Mouse (Mus musculus): Measurements from ENCODE around the gene Egfl6. TPM values are rescaled to one million over a fixed set of nuclear protein-coding genes. Genes with fewer than 3 reads are reported as not detected.

Egfl6 gene
- total and polyA plus RNA-seq, 3 experiments, result 0.04 TPM; not detected in 2

DNA sequence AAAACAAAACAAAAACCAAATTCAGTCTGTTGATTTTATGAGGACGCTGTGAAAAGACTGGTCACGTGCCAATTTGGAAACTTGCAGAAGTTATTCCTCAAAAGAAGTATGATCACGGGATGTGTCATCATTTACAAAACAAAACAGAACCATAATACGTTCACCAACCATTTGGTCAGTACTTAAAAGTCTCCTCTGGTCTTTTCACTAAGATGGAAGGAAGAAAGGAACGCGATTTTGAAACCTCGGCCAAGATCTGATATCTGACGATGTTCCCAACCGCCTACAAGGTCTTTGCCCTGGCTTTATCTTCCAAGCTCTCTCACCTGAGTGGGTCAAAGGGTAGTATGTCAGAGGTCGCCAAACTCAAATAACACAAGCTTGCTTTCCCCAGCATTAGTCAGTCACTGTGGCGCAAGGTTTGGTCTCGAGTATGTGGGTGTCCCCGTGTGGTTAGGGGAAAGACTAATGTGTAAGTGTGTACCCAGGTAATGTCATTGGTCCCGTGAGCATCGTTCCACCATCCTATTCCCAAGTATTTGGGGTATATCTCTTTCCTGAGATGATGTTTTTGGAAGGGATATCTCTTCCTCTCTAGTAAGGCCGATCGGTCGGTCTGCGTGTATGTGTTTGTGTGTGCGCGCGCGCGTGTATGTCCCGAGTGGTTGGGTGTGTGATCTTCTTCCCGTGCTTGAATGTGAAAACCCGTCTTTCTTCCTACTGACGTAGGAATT is 106.7 kb downstream of the Egfl6 start:
- no peaks in the 10 kb centered on the region for H3K27me3 ChIP-seq (replicated peaks)
- peak overlapping the region; percentile 78 for H3K9ac ChIP-seq (ENCODE audit: insufficient read depth, low read depth)
- H3K36me3 ChIP-seq (replicated peaks in 1 of 2; ENCODE audit: control insufficient read depth in 1 of 2, insufficient read depth in 1 of 2, low read length in 1 of 2), result peaks cover 0 to 24% of the 10 kb centered on the region in 2 experiments
- peaks cover 42% of the 10 kb centered on the region for H3K79me2 ChIP-seq (replicated peaks; ENCODE audit: control insufficient read depth, extremely low read depth, insufficient read depth, poor library complexity, severe bottlenecking)
- peak overlapping the region; percentile 29 for H3K27ac ChIP-seq (ENCODE audit: insufficient read depth, low read depth)
- DNase-seq (ENCODE audit: extremely low read depth), result peak; percentile 10
- dilution Hi-C loops (cut with MboI; ENCODE audit: extremely low pct_ligation_motif_present, extremely low pct_unique_long_range_greater_than_20kb, low sequenced_read_pairs) (no loop called here), in situ Hi-C loops (cut with MboI; ENCODE audit: low pct_ligation_motif_present, low pct_unique_long_range_greater_than_20kb, low sequenced_read_pairs) (no loop called here)
- H3K4me3 ChIP-seq (replicated peaks in 1 of 3; ENCODE audit: low read depth in 2 of 3, low read length in 2 of 3, poor library complexity in 1 of 3), result peak overlapping the region; percentile 64 to 89 (median 81)
- peak overlapping the region; percentile 71 for H3K4me2 ChIP-seq (ENCODE audit: insufficient read depth, low read depth, poor library complexity, severe bottlenecking)
- no peaks in the 10 kb centered on the region for H3K9me3 ChIP-seq (replicated peaks; ENCODE audit: low read length)
- H3K4me1 ChIP-seq (ENCODE audit: control insufficient read depth in 1 of 2, insufficient read depth in 2 of 2), result peaks cover 4 to 20% of the 10 kb centered on the region in 2 experiments; a peak in 1 of 4 replicates
- TF ChIP-seq UBTF (IDR thresholded peaks at IDR 0.05; ENCODE audit: low read depth, low read length) (no peak), NRF1 (IDR thresholded peaks at IDR 0.05; ENCODE audit: low read depth, low read length) (no peak), CTCF (conservative IDR thresholded peaks at IDR 0.05 in 1 of 2, IDR thresholded peaks at IDR 0.05 in 1 of 2; ENCODE audit: low read depth in 2 of 2, low read length in 2 of 2) (no peak), USF2 (conservative IDR thresholded peaks at IDR 0.05; ENCODE audit: low read depth, low read length) (peak; percentile 52; the same call in 1 of the 2 replicates), TCF12 (IDR thresholded peaks at IDR 0.05; ENCODE audit: low read depth, low read length) (no peak), CHD2 (IDR thresholded peaks at IDR 0.05; ENCODE audit: low read length) (no peak), POLR2AphosphoS2 (IDR thresholded peaks at IDR 0.05; ENCODE audit: low read depth, low read length) (no peak), HCFC1 (IDR thresholded peaks at IDR 0.05; ENCODE audit: low read depth, low read length) (no peak), IRF4 (IDR thresholded peaks at IDR 0.05; ENCODE audit: low read depth, low read length) (no peak), RCOR1 (conservative IDR thresholded peaks at IDR 0.05; ENCODE audit: low read depth, low read length) (no peak), ZNF384 (IDR thresholded peaks at IDR 0.05; ENCODE audit: low read depth, low read length) (no peak), SIN3A (IDR thresholded peaks at IDR 0.05; ENCODE audit: low read length) (peak; percentile 36; the same call in 1 of the 2 replicates), RAD21 (IDR thresholded peaks at IDR 0.05; ENCODE audit: low read depth, low read length) (no peak), ETS1 (conservative IDR thresholded peaks at IDR 0.05; ENCODE audit: low read depth, low read length) (no peak), NELFE (IDR thresholded peaks at IDR 0.05; ENCODE audit: low read depth, low read length) (0 out of 2 replicates have a peak, but pooled peaks have one; percentile 1), ZC3H11A (IDR thresholded peaks at IDR 0.05; ENCODE audit: low read depth, low read length) (no peak), CHD1 (IDR thresholded peaks at IDR 0.05; ENCODE audit: low read depth, low read length) (no peak), GABPA (IDR thresholded peaks at IDR 0.05; ENCODE audit: insufficient replicate concordance, low read depth, low read length) (no peak), MAFK (IDR thresholded peaks at IDR 0.05; ENCODE audit: insufficient replicate concordance, low read length) (no peak), JUND (conservative IDR thresholded peaks at IDR 0.05; ENCODE audit: low read depth, low read length) (no peak), MAX (IDR thresholded peaks at IDR 0.05; ENCODE audit: low read length) (no peak), PAX5 (IDR thresholded peaks at IDR 0.05; ENCODE audit: low read length) (no peak), TBP (conservative IDR thresholded peaks at IDR 0.05; ENCODE audit: low read depth, low read length) (0 out of 2 replicates have a peak, but pooled peaks have one; percentile 29), ELF1 (IDR thresholded peaks at IDR 0.05; ENCODE audit: low read depth, low read length) (no peak), MXI1 (IDR thresholded peaks at IDR 0.05; ENCODE audit: low read depth, low read length) (no peak), EP300 (IDR thresholded peaks at IDR 0.05; ENCODE audit: low read length) (no peak), E2F4 (IDR thresholded peaks at IDR 0.05; ENCODE audit: insufficient replicate concordance, low read depth, low read length) (no peak), MEF2A (IDR thresholded peaks at IDR 0.05; ENCODE audit: borderline replicate concordance, low read depth, low read length) (no peak), ZKSCAN1 (IDR thresholded peaks at IDR 0.05; ENCODE audit: borderline replicate concordance, low read depth, low read length) (no peak), MYC (IDR thresholded peaks at IDR 0.05; ENCODE audit: low read depth, low read length) (no peak), MAZ (IDR thresholded peaks at IDR 0.05; ENCODE audit: low read depth, low read length) (no peak), JUN (IDR thresholded peaks at IDR 0.05; ENCODE audit: insufficient read depth, low read depth, low read length) (no peak), ZMIZ1 (IDR thresholded peaks at IDR 0.05; ENCODE audit: low read depth, low read length) (no peak), USF1 (IDR thresholded peaks at IDR 0.05; ENCODE audit: low read depth, low read length) (peak; percentile 29; the same call in 1 of the 2 replicates), KAT2A (IDR thresholded peaks at IDR 0.05; ENCODE audit: insufficient replicate concordance, low read length) (no peak), POLR2A (IDR thresholded peaks at IDR 0.05; ENCODE audit: low read depth, low read length) (no peak), SMC3 (IDR thresholded peaks at IDR 0.05; ENCODE audit: low read depth, low read length) (no peak), BHLHE40 (IDR thresholded peaks at IDR 0.05; ENCODE audit: low read depth, low read length) (peak; percentile 79)
